Mouse (Mus musculus) heart, adult 2 months (tissue): ENCODE measurements around the gene Acot12. TPM values are rescaled to one million over a fixed set of nuclear protein-coding genes. Genes with fewer than 3 reads are reported as not detected.

ENCODE experiments used
- DNase-seq, 2 experiments: peaks; one replicate each; pipeline ENCODE4 v3.0.0; 2021
- H3K27ac ChIP-seq: fragments of 200-600 bp; 2 replicates; pipeline ENCODE4 v1.8.1; 2022
- H3K27me3 ChIP-seq: fragments of 200-500 bp; 2 replicates; pipeline ENCODE4 v1.6.1; 2012; ENCODE audit warnings: mild to moderate bottlenecking, low read length, inconsistent platforms, mixed read lengths; ENCODE audit not compliant: control insufficient read depth, insufficient read depth
- H3K36me3 ChIP-seq: fragments of 200-500 bp; 2 replicates; pipeline ENCODE4 v1.6.1; 2012; ENCODE audit warnings: low read length, inconsistent platforms; ENCODE audit not compliant: control insufficient read depth, insufficient read depth
- H3K4me1 ChIP-seq: fragments of 200-500 bp; 2 replicates; pipeline ENCODE4 v1.6.1; 2011; ENCODE audit warnings: low read length; ENCODE audit not compliant: control insufficient read depth, insufficient read depth
- H3K4me3 ChIP-seq: fragments of 200-600 bp; 2 replicates; pipeline ENCODE4 v1.8.1; 2022
- H3K79me2 ChIP-seq: fragments of 200-500 bp; replicated peaks from 2 replicates; pipeline ENCODE4 v1.6.1; 2012; ENCODE audit warnings: mild to moderate bottlenecking, inconsistent platforms, low read length, moderate library complexity, mixed read lengths; ENCODE audit not compliant: control insufficient read depth, insufficient read depth
- H3K9ac ChIP-seq: fragments of 200-500 bp; 2 replicates; pipeline ENCODE4 v1.6.1; 2012; ENCODE audit warnings: low read depth, mild to moderate bottlenecking, control low read depth, inconsistent platforms, low read length, mixed read lengths
- CTCF ChIP-seq: fragments of 200-600 bp; IDR thresholded peaks from 2 replicates; pipeline ENCODE4 v1.8.1; 2022; ENCODE audit warnings: antibody characterized with exemption, mild to moderate bottlenecking, moderate library complexity
- EP300 ChIP-seq: fragments of 200-500 bp; IDR thresholded peaks from 2 replicates; pipeline ENCODE4 v1.6.1; 2011; ENCODE audit warnings: low read depth, low read length, control low read depth; ENCODE audit not compliant: insufficient read depth
- POLR2A ChIP-seq: fragments of 200-500 bp; IDR thresholded peaks from 2 replicates; pipeline ENCODE4 v1.6.1; 2011; ENCODE audit warnings: mild to moderate bottlenecking, low read depth, low read length, control low read depth; ENCODE audit not compliant: insufficient read depth
- WGBS: fragments of 180-500 bp; shearing (Covaris S2); methylation state at CpG from one replicate; pipeline ENCODE4 v1.1.7; 2018; 5-methylcytosine and 5-hydroxymethylcytosine counted together
- intact Hi-C: fragments of 180-260 bp; cut with DNase I; formaldehyde crosslinking; loops from one replicate; pipeline ENCODE4 v1.15.1; 2025
- polyA plus RNA-seq: library from polyadenylated mRNA; depleted of rRNA; stranded (reverse); fragments of >200 nt; gene quantifications from 2 replicates; pipeline ENCODE4 v1.2.3, GENCODE M21; 2012
- total RNA-seq, 2 experiments: library from RNA; stranded (reverse); gene quantifications; 2 replicates each; pipeline ENCODE4 v1.2.3; 2021

Acot12 gene
- total and polyA plus RNA-seq, 3 experiments, result 0.16 TPM; not detected in 2

- Histone ChIP-seq H3K4me1 (no peaks in the 10 kb centered on the region), H3K36me3 (no peaks in the 10 kb centered on the region), H3K4me3 (no peak overlapping the region), H3K79me2 (no peaks in the 10 kb centered on the region), H3K27me3 (no peaks in the 10 kb centered on the region), H3K9ac (no peak overlapping the region), H3K27ac (no peak overlapping the region)
- intact Hi-C loops, result no loop called here
- TF ChIP-seq EP300 (no peak), CTCF (no peak), POLR2A (no peak)
- WGBS, result 93% methylated on average over 10 of the region's 10 CpGs
- no peak for DNase-seq
Observed at GRCm38 (mm10) chr13:91795593-91795992, 54.3 kb downstream of the Acot12 start.

- no peak for TF ChIP-seq EP300
- TF ChIP-seq CTCF, result no peak
- no peak for TF ChIP-seq POLR2A
- Histone ChIP-seq H3K27me3 (no peaks in the 10 kb centered on the region), H3K9ac (no peak overlapping the region), H3K4me3 (no peak overlapping the region), H3K4me1 (no peaks in the 10 kb centered on the region), H3K79me2 (no peaks in the 10 kb centered on the region), H3K36me3 (no peaks in the 10 kb centered on the region), H3K27ac (no peak overlapping the region)
- WGBS, result 94% methylated on average over 6 of the region's 6 CpGs
- intact Hi-C loops, result no loop called here
- DNase-seq, result no peak
Observed at GRCm38 (mm10) chr13:91796003-91796402, 54.7 kb downstream of the Acot12 start.

DNA sequence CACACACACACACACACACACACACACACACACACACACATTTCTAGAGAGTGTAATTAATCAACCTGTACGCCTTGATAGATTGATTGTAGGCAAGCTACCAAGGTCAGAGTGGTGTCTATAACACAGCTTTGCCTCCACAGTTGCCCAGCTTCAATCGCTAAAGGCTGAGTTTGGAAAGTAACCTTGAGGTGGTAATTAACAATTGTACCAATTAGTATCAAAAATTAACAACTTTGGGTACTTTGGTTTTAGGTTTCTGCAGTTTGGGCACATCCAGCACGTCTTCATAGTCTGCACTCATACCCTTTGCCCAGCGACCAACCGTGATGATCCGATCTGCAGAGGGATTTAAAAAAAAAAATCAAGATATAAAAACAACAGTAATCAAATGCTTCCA, 55.6 kb downstream of the Acot12 start:
- Histone ChIP-seq H3K4me3 (no peak overlapping the region), H3K36me3 (no peaks in the 10 kb centered on the region; the same call in 1 of the 2 replicates), H3K4me1 (no peaks in the 10 kb centered on the region), H3K79me2 (no peaks in the 10 kb centered on the region), H3K9ac (no peak overlapping the region), H3K27me3 (no peaks in the 10 kb centered on the region), H3K27ac (no peak overlapping the region)
- intact Hi-C loops, result no loop called here
- 92% methylated on average over 6 of the region's 6 CpGs for WGBS
- no peak for TF ChIP-seq POLR2A
- TF ChIP-seq CTCF, result no peak
- TF ChIP-seq EP300, result no peak
- DNase-seq, result no peak

- Histone ChIP-seq H3K9ac (no peak overlapping the region), H3K36me3 (no peaks in the 10 kb centered on the region; the same call in 1 of the 2 replicates), H3K4me3 (no peak overlapping the region), H3K4me1 (no peaks in the 10 kb centered on the region), H3K27ac (no peak overlapping the region), H3K27me3 (no peaks in the 10 kb centered on the region), H3K79me2 (no peaks in the 10 kb centered on the region)
- DNase-seq, result no peak
- intact Hi-C loops, result no loop called here
- WGBS, result 92% methylated on average over 10 of the region's 10 CpGs
- TF ChIP-seq EP300 (no peak), CTCF (no peak), POLR2A (no peak)
Observed at GRCm38 (mm10) chr13:91797442-91797841, 56.1 kb downstream of the Acot12 start.

- intact Hi-C loops, result no loop called here
- no peaks in the 10 kb centered on the region; the same call in none of the 2 replicates for H3K36me3 ChIP-seq
Observed at GRCm38 (mm10) chr13:91801726-91802125, 60.4 kb downstream of the Acot12 start.

GRCm38 (mm10) chr13:91807155-91807839, 66.0 kb downstream of the Acot12 start, which contains the start of gene Zcchc9:
TSS of gene Zcchc9 (minus strand) at chr13:91807705.
- H3K27me3 ChIP-seq, result no peaks in the 10 kb centered on the region
- peak within 1 kb of the TSS; percentile 99 for H3K4me3 ChIP-seq
- intact Hi-C loops, result loop anchor here (5.0 kb wide), 2 partner anchors 45 to 530 kb away; no protein-coding TSS in a partner anchor
- peak within 1 kb of the TSS; percentile 87 for H3K27ac ChIP-seq
- peak; percentile 90 to 91 for DNase-seq
- under 1% methylated on average over 50 of the region's 50 CpGs for WGBS
- H3K79me2 ChIP-seq, result no peaks in the 10 kb centered on the region; the same call in 1 of the 2 replicates
- peak within 1 kb of the TSS; percentile 97 for H3K9ac ChIP-seq
- peak; percentile 51 for TF ChIP-seq CTCF
- TF ChIP-seq POLR2A, result peak; percentile 94
- peak; percentile 52; the same call in 1 of the 2 replicates for TF ChIP-seq EP300
- no peaks in the 10 kb centered on the region; the same call in none of the 2 replicates for H3K36me3 ChIP-seq
- peaks cover 4% of the 10 kb centered on the region; the same call in 1 of the 2 replicates for H3K4me1 ChIP-seq

More at GRCm38 (mm10) chr13:91801726-91802125, 60.4 kb downstream of the Acot12 start:
- TF ChIP-seq EP300 (no peak), CTCF (no peak), POLR2A (no peak)
- no peaks in the 10 kb centered on the region; the same call in 1 of the 2 replicates for H3K79me2 ChIP-seq
- no peak overlapping the region for H3K27ac ChIP-seq
- DNase-seq, result no peak
- no peaks in the 10 kb centered on the region for H3K4me1 ChIP-seq
- H3K9ac ChIP-seq, result no peak overlapping the region
- H3K4me3 ChIP-seq, result no peak overlapping the region
- WGBS, result 52% methylated on average over 5 of the region's 5 CpGs
- no peaks in the 10 kb centered on the region for H3K27me3 ChIP-seq
